Mouse (Mus musculus) bone marrow macrophage, adult 2 months (primary cell): ENCODE measurements around the gene Syngr4. TPM values are rescaled to one million over a fixed set of nuclear protein-coding genes. Genes with fewer than 3 reads are reported as not detected.
"Not testable (repeated sequence)": the region's sequence is repeated elsewhere in the genome, so short reads cannot be mapped to it uniquely, and the experiment has no call there.

Source experiments
- H3K27ac ChIP-seq: 2 replicates; pipeline ENCODE4 v1.5.1; 2012; ENCODE audit warnings: low read depth, low read length; ENCODE audit not compliant: insufficient read depth
- H3K4me1 ChIP-seq: 2 replicates; pipeline ENCODE4 v1.6.1; 2012; ENCODE audit warnings: low read length; ENCODE audit not compliant: control insufficient read depth, insufficient read depth
- H3K4me3 ChIP-seq: 2 replicates; pipeline ENCODE4 v1.5.1; 2012; ENCODE audit warnings: mild to moderate bottlenecking, low read length, moderate library complexity; ENCODE audit not compliant: insufficient read depth
- CTCF ChIP-seq: IDR thresholded peaks from 2 replicates; pipeline ENCODE4 v1.5.1; 2012; ENCODE audit warnings: low read depth, mild to moderate bottlenecking, low read length, moderate library complexity
- POLR2A ChIP-seq: IDR thresholded peaks from 2 replicates; pipeline ENCODE4 v1.6.1; 2012; ENCODE audit warnings: mild to moderate bottlenecking, low read depth, low read length, borderline replicate concordance
- polyA plus RNA-seq: library from polyadenylated mRNA; stranded (reverse); fragments of >200 nt; gene quantifications from 2 replicates; pipeline ENCODE4 v1.2.4, GENCODE M21; 2012; ENCODE audit not compliant: missing spikeins, insufficient read depth, insufficient read length

Gene Syngr4
- polyA plus RNA-seq, 1 experiment: not detected

DNA sequence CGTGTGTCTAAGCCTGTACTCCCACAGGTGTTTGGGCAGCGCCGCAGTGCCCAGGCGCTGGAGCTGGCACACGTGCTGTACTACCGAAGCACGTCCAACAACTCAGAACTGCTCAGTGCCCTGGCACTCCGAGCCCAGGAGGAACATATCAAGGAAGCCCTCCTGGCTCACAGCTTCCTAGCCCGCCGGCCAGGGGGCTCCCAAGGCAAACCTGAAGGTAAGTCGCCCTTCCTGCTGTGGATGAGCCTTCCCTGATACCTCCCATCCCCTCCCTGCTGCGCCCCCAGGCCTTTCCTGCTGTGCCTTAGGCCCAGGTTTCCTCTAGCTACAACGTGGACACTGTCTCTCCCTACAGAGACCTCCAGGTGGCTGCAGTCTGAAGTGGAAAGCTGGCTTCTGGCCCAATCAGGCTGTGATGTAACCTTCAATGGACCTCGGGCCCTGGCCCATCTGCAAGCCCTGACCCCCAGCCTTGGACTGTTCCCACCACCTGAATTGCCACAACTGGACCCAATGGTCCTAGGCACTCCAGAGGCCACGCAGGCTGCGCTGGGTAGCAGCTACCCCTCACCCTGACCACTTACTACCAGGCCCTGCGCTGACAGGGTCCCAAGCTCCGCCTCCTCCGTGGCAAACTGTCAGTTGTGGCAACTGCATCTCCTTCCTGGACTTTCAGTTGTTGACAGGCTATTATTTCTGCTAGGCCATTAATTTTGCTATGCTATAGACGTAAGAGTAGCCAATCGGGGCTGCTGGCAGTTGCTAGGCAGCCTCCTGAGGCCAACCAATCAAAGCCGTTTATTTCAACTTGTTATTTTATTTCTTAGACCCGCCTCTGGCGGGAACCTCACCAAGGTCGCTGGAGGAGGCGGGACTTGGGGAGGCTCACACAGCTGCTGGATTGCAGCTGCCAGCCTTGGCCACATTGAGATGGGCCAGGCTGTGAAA lies 19.8 kb upstream of the Syngr4 start:
- no peak overlapping the region for H3K4me3 ChIP-seq
- TF ChIP-seq CTCF (no peak), POLR2A (no peak)
- peaks cover 12% of the 10 kb centered on the region for H3K4me1 ChIP-seq
- H3K27ac ChIP-seq: no peak overlapping the region

DNA sequence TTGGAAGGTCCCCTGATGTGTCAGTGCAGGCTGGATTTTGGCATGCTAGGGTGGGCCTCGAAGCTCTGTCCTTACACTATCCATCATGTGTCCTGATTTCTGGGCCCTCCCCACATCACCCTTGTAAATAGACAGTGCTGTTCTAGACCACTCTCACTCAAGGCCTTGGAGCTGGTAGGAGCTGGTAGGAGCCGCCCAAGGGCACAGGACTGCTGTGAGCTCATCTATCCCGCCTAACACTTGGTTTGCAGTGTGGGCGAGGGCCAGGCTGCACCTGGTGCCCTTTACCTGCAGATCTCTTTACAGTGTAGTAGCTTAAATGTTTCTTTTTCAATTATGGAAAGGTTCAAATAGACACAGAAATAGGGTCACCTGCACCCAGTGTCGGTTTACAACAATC lies 18.5 kb upstream of the Syngr4 start:
- Histone ChIP-seq H3K27ac (no peak overlapping the region), H3K4me3 (no peak overlapping the region)

DNA sequence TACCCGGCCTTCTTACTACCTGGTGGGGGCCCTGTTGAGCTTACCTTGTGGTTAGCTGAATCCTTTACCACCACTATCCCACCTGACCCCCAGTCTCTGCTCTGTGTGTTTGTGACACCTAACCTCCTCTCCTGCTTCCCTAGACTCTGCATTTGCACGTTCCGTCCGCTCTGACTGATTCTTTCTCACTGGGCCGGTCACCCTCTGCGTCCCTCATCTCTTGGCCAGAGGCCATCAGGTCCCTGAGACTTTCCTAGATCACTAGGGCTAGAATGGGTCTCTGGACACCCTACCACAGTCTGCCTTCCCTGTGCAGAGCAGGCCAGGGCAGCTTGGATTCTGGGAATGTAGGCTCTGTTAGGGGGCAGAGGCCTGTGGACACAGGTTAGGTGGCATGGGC lies 17.6 kb upstream of the Syngr4 start:
- Histone ChIP-seq H3K4me1 (peaks cover 19% of the 10 kb centered on the region), H3K4me3 (no peak overlapping the region), H3K27ac (no peak overlapping the region)
- TF ChIP-seq POLR2A (no peak), CTCF (no peak)

More for the DNA sequence above, 18.5 kb upstream of the Syngr4 start:
- TF ChIP-seq CTCF (no peak), POLR2A (no peak)
- peaks cover 12% of the 10 kb centered on the region for H3K4me1 ChIP-seq

DNA sequence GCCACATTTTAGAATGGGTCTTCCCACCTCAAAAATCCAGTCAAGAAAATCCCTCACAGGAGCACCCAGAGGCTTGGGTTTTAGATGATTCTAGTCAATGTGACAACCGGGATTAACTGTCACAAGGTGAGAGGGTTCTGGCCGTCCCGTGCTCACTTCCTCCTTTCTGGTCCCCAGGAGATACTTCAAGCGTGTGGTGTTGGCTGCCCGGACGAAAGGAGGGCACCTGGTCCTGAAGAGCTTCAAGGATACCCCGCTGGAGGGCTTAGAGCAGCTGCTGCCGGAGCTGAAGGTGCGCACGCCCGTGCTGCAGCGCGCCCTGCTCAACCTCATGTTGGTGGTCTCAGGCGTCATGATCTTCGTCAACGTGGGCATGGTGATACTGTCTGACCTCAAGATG lies 12.6 kb upstream of the Syngr4 start:
- H3K4me3 ChIP-seq: no peak overlapping the region
- H3K27ac ChIP-seq: no peak overlapping the region
- TF ChIP-seq POLR2A: no peak
- TF ChIP-seq CTCF: no peak
- H3K4me1 ChIP-seq: peaks cover 21% of the 10 kb centered on the region

DNA sequence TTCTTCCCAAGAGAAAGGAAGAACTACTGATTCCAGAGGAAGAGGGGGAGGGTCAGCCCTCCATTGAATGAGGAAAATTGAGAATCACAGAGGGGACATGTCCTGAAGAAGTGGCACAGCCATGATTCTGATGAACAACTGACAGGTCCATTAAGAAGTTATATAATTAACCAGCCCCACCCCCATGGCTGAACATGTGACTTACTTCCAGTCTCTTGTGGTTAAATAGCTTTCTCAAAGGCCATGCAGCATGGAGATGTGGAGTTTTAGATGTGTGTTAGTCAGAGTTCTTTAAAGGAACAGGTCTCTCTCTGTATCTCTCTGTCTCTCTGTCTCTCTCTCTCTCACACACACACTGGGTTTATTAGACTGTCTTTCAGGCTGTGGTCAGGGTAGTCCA lies 11.9 kb upstream of the Syngr4 start:
- H3K27ac ChIP-seq: peak overlapping the region; percentile 35; the same call in 1 of the 2 replicates
- H3K4me1 ChIP-seq: peaks cover 21% of the 10 kb centered on the region
- no peak overlapping the region for H3K4me3 ChIP-seq
- TF ChIP-seq POLR2A (no peak), CTCF (no peak)

DNA sequence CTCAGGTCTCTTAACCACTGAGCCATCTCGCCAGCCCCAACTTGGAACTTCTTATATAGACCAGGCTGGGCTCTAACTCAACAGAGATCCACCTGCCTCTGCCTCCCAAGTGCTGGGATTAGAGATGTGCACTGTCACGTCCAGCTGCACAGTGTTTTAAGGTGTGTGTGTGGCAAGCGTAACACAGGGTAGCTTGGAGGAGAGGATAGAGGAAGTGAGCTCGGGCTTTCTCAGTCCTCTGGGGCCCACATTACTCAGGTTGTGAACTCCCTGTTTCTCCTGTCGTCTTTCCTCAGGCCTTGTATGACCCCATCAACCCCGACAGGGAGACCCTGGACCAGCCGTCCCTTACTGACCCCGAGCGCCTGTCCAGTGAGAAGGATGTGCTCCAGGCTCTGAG lies 10.1 kb upstream of the Syngr4 start:
- Histone ChIP-seq H3K27ac (no peak overlapping the region), H3K4me1 (peaks cover 21% of the 10 kb centered on the region), H3K4me3 (no peak overlapping the region)
- no peak for TF ChIP-seq POLR2A
- no peak for TF ChIP-seq CTCF

DNA sequence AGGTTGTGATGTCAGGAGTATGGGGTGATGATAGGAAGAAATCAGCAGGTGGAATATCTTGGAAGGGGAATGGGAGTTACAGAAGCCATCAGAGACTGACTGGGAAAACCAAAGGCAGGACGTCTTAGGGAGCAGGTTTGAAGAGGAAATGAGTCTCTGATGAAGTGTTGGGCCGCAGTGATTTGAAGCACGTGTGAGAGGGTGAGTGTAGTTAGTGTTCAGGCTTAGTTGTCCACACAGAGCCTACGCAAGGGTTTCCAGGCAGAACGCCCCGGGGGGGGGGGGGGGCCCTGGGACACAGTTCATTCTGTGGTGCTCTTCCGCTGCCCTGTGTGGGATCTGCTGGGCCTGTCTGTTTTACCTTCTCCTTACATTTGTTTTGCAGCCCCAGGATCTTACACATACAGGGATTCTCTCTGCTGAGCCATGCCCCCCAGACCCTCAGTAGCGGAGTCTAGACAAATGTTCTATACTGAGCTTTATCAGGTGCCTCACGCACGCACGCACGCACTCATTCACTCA lies 6.0 kb upstream of the Syngr4 start:
- H3K27ac ChIP-seq: no peak overlapping the region
- TF ChIP-seq CTCF: no peak
- TF ChIP-seq POLR2A: no peak
- H3K4me1 ChIP-seq: 0 out of 2 replicates have a peak, but pooled peaks cover 3% of the 10 kb centered on the region
- H3K4me3 ChIP-seq: no peak overlapping the region

DNA sequence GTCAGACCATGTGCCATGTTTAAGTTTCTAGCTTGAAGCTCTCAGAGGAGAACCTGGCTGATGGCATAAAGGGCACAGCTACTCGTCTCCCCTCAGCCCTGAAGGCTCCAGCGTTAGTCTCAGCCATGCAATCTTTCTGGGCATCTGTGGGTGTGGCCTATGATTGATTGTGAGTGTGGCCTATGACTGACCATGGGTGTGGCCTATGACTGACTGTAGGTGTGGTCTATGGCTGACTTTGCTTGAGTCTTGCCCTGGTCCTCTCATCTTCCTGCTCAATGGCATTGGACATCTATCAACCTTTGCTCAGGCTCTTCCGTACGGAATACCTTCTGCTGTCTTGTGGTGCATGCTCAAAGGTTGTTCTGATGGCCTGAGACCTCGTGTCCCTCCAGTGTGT lies 5.0 kb upstream of the Syngr4 start:
- 0 out of 2 replicates have a peak, but pooled peaks cover 3% of the 10 kb centered on the region for H3K4me1 ChIP-seq
- TF ChIP-seq CTCF (no peak), POLR2A (no peak)
- no peak overlapping the region for H3K27ac ChIP-seq
- no peak overlapping the region for H3K4me3 ChIP-seq

DNA sequence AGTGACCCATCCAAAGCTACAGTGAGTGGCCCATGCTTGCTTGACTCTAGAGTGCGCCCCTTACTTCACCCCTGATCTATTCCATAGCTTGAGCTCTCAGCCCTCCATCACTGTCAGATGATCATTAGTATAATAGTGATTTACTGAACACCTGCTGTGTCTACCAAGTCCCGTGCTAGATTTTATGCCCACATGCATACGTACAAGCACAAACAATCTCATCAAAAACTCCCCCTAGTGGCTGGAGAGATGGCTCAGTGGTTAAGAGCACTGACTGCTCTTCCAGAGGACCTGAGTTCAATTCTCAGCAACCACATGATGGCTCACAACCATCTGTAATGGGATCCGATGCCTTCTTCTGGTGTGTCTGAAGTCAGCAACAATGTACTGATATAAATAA lies 1.6 kb upstream of the Syngr4 start:
- H3K27ac ChIP-seq, H3K4me1 ChIP-seq: not testable (repeated sequence)
- H3K4me3 ChIP-seq: peak overlapping the region; percentile 63

DNA sequence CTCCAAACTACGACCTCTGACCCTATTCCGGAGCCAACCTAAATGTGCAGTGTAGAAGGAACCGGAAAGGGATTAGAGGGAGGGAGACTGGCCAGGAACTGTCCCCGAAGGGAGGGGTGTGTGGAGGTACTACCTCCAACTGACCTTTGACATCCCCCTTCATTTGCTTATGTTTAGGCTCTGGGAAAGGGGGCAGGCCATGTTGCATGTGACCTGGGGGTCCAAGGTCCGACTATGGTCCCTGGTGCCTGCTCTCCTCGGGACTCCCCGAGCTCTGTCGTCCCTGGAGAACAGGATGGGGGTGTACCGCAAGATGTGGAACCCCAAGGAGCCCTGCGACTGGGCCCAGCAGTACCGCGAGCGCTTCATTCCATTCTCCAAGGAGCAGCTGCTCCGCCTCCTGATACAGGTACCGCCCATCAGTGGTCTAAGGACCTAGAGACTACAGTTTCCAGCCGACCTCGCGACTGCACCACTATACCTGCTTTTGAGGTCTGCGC lies 794 bp upstream of the Syngr4 start:
- Histone ChIP-seq H3K4me3 (peak overlapping the region; percentile 63), H3K27ac (peak overlapping the region; percentile 78), H3K4me1 (peaks cover 7% of the 10 kb centered on the region; the same call in 1 of the 2 replicates)
- TF ChIP-seq POLR2A (0 out of 2 replicates have a peak, but pooled peaks have one; percentile 28), CTCF (no peak)
